7 mouse cellular contexts compared by ENCODE assay signal in the genomic region with DNA sequence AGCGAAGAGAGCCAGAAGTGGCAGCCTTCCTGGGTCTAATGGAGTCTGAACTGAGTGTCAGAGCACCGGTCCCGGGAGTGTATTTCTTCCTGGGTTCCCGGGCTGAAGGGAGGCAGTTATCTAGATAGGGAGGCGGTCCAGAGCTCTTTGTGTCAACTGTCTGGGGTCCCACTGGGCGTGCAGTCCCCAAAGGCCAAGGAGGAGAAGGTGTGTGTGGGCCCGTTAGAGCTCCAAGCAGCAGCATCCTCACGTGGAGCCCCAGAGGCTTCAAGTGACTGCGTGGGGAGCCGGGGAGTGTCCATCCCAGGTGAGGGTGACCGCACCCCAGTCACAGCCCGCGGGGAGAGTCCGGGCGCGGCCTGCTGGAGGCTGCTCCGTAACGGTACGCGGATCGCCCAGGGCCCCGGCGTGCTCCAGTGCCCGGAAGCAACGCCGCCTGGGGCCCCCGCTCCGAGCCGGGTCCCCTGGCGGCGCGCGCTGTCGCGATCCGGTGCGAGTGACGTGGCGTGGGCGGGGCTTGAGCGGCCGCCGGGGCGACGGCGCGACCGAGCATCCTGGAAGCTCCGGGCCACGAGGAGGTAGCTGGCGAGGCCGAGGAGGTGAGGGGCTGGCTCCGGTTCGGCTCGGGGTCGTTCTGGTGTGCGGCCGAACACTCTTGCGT. TPM values are rescaled to one million over a fixed set of nuclear protein-coding genes. Genes with fewer than 3 reads are reported as not detected.
DNase-seq lines count a peak whose midpoint lies in the region; ATAC-seq lines count a peak whose summit lies in the region.

Gene Slc7a6 (plus strand): TSS at position 502 of the 661 bp plus-strand sequence.

- peak; percentile 92 for DNase-seq in adrenal gland, postnatal 14 days
- DNase-seq in embryonic facial prominence, embryonic 11.5 days (ENCODE audit: low spot score), result peak; percentile 83
- DNase-seq in heart, adult 11 months, result peak; percentile 99
- peak; percentile 83 for DNase-seq in kidney, adult 18-20 months
- peak; percentile 88 for DNase-seq in limb, embryonic 11.5 days (ENCODE audit: low spot score)
- DNase-seq in spleen, adult 18-20 months, result peak; percentile 82 to 94

- no peaks in the 10 kb centered on the region for H3K36me3 ChIP-seq in embryonic facial prominence, embryonic 11.5 days (replicated peaks; ENCODE audit: control insufficient read depth, insufficient read depth, low read depth, low read length)
- peaks cover 3% of the 10 kb centered on the region; the same call in 1 of the 2 replicates for H3K36me3 ChIP-seq in limb, embryonic 11.5 days (ENCODE audit: control insufficient read depth, insufficient read depth, low read length)
- peaks cover 16% of the 10 kb centered on the region for H3K36me3 ChIP-seq in midbrain, embryonic 13.5 days

- no peaks in the 10 kb centered on the region for H3K9me3 ChIP-seq in embryonic facial prominence, embryonic 11.5 days (replicated peaks; ENCODE audit: control insufficient read depth, low read length)
- H3K9me3 ChIP-seq in limb, embryonic 11.5 days (ENCODE audit: control insufficient read depth, low read length), result no peaks in the 10 kb centered on the region
- no peaks in the 10 kb centered on the region for H3K9me3 ChIP-seq in midbrain, embryonic 13.5 days

- H3K4me2 ChIP-seq in embryonic facial prominence, embryonic 11.5 days (ENCODE audit: low read depth, low read length), result peak within 1 kb of the TSS; percentile 54
- peak within 1 kb of the TSS; percentile 94 for H3K4me2 ChIP-seq in limb, embryonic 11.5 days (ENCODE audit: low read depth, severe bottlenecking)
- H3K4me2 ChIP-seq in midbrain, embryonic 13.5 days (replicated peaks), result peak within 1 kb of the TSS; percentile 92

- ATAC-seq in embryonic facial prominence, embryonic 11.5 days (replicated peaks; ENCODE audit: insufficient number of reproducible peaks, low FRiP score, low TSS enrichment, low read depth), result peak; percentile 82
- ATAC-seq in limb, embryonic 11.5 days (ENCODE audit: insufficient number of reproducible peaks, low FRiP score, low TSS enrichment, low read depth), result peak; percentile 76; the same call in 1 of the 2 replicates
- peak; percentile 93 for ATAC-seq in midbrain, embryonic 13.5 days

- 0% methylated on average over 54 of the region's 59 CpGs for whole genome bisulfite sequencing in embryonic facial prominence, embryonic 11.5 days
- under 1% methylated on average over 56 of the region's 59 CpGs for WGBS in limb, embryonic 11.5 days
- WGBS in midbrain, embryonic 13.5 days, result under 1% methylated on average over 59 of the region's 59 CpGs

- H3K27me3 ChIP-seq in embryonic facial prominence, embryonic 11.5 days (ENCODE audit: control insufficient read depth, insufficient read depth, low read length), result no peaks in the 10 kb centered on the region
- no peaks in the 10 kb centered on the region for H3K27me3 ChIP-seq in limb, embryonic 11.5 days (ENCODE audit: control insufficient read depth, insufficient read depth, low read length)
- no peaks in the 10 kb centered on the region for H3K27me3 ChIP-seq in midbrain, embryonic 13.5 days

- H3K27ac ChIP-seq in embryonic facial prominence, embryonic 11.5 days (replicated peaks; ENCODE audit: low read depth, low read length), result peak within 1 kb of the TSS; percentile 73
- peak within 1 kb of the TSS; percentile 82 for H3K27ac ChIP-seq in limb, embryonic 11.5 days (replicated peaks; ENCODE audit: low read depth, low read length)
- peak within 1 kb of the TSS; percentile 95 for H3K27ac ChIP-seq in midbrain, embryonic 13.5 days

- H3K4me3 ChIP-seq in embryonic facial prominence, embryonic 11.5 days (ENCODE audit: low read depth, low read length), result peak within 1 kb of the TSS; percentile 88
- peak within 1 kb of the TSS; percentile 92 for H3K4me3 ChIP-seq in limb, embryonic 11.5 days (ENCODE audit: low read depth, low read length)
- H3K4me3 ChIP-seq in midbrain, embryonic 13.5 days (replicated peaks), result peak within 1 kb of the TSS; percentile 83

- H3K9ac ChIP-seq in embryonic facial prominence, embryonic 11.5 days (replicated peaks; ENCODE audit: low read length), result peak within 1 kb of the TSS; percentile 92
- peak within 1 kb of the TSS; percentile 91 for H3K9ac ChIP-seq in limb, embryonic 11.5 days (ENCODE audit: low read length)
- peak within 1 kb of the TSS; percentile 91 for H3K9ac ChIP-seq in midbrain, embryonic 13.5 days (replicated peaks)

- H3K4me1 ChIP-seq in embryonic facial prominence, embryonic 11.5 days (ENCODE audit: control insufficient read depth, insufficient read depth, low read length), result no peaks in the 10 kb centered on the region; the same call in 1 of the 2 replicates
- H3K4me1 ChIP-seq in limb, embryonic 11.5 days (ENCODE audit: control insufficient read depth, insufficient read depth, low read length), result peaks cover 7% of the 10 kb centered on the region; the same call in 1 of the 2 replicates
- peaks cover 19% of the 10 kb centered on the region for H3K4me1 ChIP-seq in midbrain, embryonic 13.5 days (replicated peaks)

RNA-seq across cellular contexts. Expression of gene Slc7a6, which starts in this region (rescaled TPM):
- total RNA-seq in adrenal gland, postnatal 14 days (2021), result 30.3 and 38.3 TPM in 2 replicates
- 82.4 and 90.9 TPM in 2 replicates for polyA plus RNA-seq in embryonic facial prominence, embryonic 11.5 days (2014; fragmentation: Nextera tagmentation; extraction: Ambion mirVana)
- 101 and 107 TPM in 2 replicates for polyA plus RNA-seq in limb, embryonic 11.5 days (2014; fragmentation: Nextera tagmentation; extraction: Ambion mirVana)
- polyA plus RNA-seq in midbrain, embryonic 13.5 days (2015; fragmentation: Nextera tagmentation; extraction: Ambion mirVana), result 76.0 and 81.0 TPM in 2 replicates

Comparison
In these comparisons a context has a peak if more than half of its experiments do, and no peak if none do; other contexts are left out.
1. Peak in every context shown above with its lines: DNase-seq, ATAC-seq, H3K4me3 ChIP-seq and H3K27ac ChIP-seq.